Mouse (Mus musculus): ENCODE measurements at regions not wholly inside any gene's neighbourhood (a gene's known extent, or its start where the extent isn't known, plus 50 kb on each side); places are given as distances from the start of the nearest gene placed in this dataset.
"Not testable (repeated sequence)": the region's sequence is repeated elsewhere in the genome, so short reads cannot be mapped to it uniquely, and the experiment has no call there.

GRCm38 (mm10) chr17:7538402-7539087 lies 153.3 kb upstream of the Unc93a2 start:
- DNase-seq (ENCODE audit: low spot score in 2 of 2): no peak

DNA sequence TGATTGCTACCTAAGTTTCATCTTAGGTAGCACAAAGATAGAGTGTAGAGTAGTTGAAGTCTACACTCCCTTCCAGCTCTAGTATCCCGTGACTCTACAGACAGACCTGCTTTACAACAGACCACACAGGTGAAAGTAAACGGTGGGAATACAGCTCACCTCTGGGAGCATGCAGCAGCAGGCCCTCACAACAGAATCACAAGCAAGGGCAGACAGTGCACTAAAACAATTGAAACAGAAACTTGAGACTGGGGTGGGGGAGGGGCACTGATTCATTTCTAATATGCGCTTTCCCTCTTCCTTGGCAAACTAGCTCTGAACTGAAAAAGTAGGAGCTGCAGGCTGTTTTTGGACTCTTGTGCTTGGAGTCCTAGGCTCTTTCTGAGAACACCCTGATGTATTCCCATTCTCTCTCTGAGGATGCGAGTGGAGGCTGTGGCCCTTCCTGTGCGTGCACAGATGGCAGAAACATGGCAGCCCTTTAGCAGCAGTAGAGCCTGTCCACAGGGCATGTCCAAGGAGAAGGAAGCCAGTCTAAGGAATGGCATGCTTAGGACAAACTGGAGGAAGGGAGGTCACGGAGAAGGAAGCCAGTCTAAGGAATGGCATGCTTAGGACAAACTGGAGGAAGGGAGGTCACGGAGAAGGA lies 152.5 kb upstream of the Unc93a2 start:
- DNase-seq (ENCODE audit: low spot score in 2 of 2): no peak

DNA sequence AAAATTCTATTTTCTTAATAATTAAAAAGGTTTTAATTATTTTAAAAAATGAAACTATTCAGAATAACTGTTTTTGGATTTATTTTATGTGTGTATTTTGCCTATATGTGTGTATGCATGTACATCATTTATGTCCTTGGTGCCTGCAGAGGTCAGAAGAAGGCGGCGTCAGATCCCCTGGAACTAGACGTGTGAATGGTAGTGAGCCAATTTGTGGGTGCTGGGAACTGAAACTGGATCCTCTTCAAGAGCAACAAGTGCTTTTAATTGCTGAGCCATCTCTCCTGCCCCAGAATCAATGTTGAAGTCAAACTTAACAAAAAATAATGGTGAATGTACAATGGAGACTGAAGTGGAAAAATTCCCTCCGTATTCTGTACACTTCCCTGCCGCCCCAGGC lies 151.9 kb upstream of the Unc93a2 start:
- no peak for DNase-seq (ENCODE audit: low spot score in 2 of 2)

- no peak for DNase-seq (ENCODE audit: low spot score in 2 of 2)
These were observed 149.3 kb upstream of the Unc93a2 start for GRCm38 (mm10) chr17:7534386-7535059.

DNA sequence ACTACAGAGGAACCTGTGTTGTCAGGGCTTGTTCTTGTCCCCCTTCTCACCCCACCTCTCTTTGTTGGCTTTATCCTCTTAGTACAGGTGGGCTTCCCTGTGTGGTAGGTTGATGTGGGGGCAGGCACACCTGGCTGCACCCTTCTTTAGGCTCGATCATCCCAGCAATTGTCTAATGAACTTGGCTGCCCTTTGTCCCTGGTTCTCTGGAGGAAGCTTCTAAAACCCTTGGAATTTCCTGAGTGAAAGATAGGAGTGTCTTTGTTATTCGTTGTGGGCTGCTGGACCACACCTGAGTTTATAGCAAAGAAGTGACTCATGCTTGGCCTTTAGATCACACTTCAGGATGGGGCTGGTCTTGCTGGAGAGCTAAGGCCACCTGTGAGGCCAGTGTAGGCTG lies 148.3 kb upstream of the Unc93a2 start:
- DNase-seq (ENCODE audit: low spot score in 2 of 2): no peak

DNA sequence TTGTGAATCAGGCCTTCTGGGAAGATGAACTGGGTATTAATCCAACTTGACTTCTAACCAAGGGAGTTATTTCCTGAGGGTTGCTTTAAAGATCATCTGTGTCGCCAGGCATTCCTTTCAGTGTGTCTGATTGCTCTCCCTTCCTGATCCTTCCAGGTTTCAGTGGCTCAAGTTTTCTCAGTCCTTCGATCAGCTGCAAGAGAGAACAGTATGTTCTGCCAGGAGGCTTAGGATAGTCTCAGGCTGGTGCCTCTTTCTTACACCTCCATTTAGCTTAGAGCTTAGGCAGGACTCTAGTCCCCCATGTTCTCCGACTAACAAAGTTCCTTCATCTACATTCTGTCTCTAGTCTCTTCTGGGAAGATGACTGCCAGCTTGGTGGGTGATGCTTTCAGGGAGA lies 147.4 kb upstream of the Unc93a2 start:
- DNase-seq (ENCODE audit: low spot score in 2 of 2): no peak

- DNase-seq (ENCODE audit: low spot score in 2 of 2): no peak
These were observed 144.0 kb upstream of the Unc93a2 start for GRCm38 (mm10) chr17:7529304-7529703.

GRCm38 (mm10) chr17:7527681-7528080 lies 142.4 kb upstream of the Unc93a2 start:
- no peak for DNase-seq (ENCODE audit: low spot score in 2 of 2)

- DNase-seq (ENCODE audit: low spot score in 2 of 2): not testable (repeated sequence)
These were observed 139.2 kb upstream of the Unc93a2 start for GRCm38 (mm10) chr17:7524497-7524896.

- DNase-seq (ENCODE audit: low spot score in 2 of 2): no peak
These were observed 135.9 kb upstream of the Unc93a2 start for GRCm38 (mm10) chr17:7521127-7521526.

All from thymus, postnatal 10 days (tissue).